Mouse (Mus musculus): ENCODE measurements around the gene Ptprd.

DNA sequence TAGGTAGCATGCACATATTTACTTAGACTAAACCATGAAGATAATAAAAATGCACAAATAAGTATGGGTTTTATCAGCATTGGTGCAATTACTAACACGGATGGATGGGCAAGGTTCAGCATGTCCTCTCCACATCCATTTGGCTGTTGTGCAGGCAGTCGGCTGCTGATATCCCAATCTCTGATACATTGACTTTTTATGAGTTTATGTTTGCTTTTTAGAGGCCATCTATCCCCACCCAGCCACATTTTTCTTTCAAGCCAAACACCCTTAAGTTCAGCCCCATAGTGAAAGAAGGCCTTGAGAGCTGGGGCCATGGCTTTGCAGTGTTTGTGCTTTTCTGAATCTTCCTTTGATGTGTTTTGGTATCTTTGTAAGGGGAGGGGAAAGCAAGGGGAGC is 2166.1 kb downstream of the Ptprd start:
- TF ChIP-seq POLR2A (IDR thresholded peaks at IDR 0.05; ENCODE audit: borderline replicate concordance, extremely low read depth, insufficient read depth, insufficient read length, poor library complexity, severe bottlenecking), result no peak
- TF ChIP-seq CTCF (IDR thresholded peaks at IDR 0.05; ENCODE audit: borderline replicate concordance, extremely low read depth, insufficient read depth, insufficient read length), result no peak
